Mouse (Mus musculus) cerebellum, adult 11-12 months (tissue): ENCODE data around the gene Sfmbt1.
A peak's percentile ranks its signal among the peaks of the same experiment; 100 is the strongest.
"Not testable (repeated sequence)": the region's sequence is repeated elsewhere in the genome, so short reads cannot be mapped to it uniquely, and the experiment has no call there.

Experiments used
- DNase-seq: peaks from one replicate; pipeline ENCODE4 v3.0.0; 2022

Gene Sfmbt1

DNA sequence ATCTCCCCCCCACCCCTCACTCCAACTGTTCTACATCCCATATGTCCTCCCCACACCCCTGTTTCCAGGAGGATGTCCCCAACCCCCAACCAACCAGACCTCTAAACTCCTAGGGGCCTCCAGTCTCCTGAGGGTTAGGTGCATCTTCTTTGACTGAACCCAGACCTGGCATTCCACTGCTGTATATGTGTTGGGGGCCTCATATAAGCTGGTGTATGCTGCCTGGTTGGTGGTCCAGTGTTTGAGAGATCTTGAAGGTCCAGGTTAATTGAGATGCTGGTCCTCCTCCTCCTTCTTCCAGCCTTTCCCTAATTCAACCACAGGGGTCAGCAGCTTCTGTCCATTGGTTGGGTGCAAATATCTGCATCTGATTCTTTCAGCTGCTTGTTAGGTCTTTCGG lies 4.0 kb downstream of the Sfmbt1 start:
- not testable (repeated sequence) for DNase-seq

DNA sequence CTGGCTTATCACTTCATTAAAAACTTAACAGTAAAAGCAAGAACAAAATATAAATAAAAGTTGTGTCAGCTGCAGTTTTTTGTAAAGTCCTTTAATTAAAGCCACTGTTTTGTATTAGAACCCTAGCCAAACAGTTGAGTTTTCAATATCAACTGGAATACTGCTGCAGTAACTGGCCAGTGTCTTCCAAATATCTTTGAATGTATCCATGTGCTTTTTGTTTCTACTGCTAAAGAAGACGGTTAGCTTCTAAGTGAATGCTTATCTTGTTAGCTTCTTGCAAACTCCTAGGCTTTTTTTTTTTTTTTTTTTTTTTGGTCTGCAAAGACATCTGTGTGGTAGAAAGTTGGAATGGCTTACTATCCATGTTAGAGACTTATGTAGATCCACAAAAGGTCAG lies 4.9 kb downstream of the Sfmbt1 start:
- DNase-seq = no peak

DNA sequence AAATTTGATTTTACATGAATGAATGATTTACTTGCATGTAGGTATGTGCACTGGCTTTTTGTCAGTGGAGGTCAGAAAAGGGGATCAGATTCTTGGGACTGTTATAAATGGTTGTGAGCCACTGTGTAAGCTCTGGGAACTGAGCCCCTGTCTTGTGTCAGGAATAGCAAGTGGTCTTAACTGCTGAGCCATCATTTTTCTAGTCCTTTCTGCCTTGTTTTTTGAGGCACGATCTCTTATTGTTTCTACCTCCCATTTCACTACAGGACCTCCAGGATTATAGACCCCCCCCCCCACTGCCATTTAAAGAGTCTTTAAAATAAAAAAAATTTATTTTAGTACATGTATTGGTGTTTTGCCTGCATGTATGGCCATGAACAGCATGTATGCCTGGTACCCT lies 7.2 kb downstream of the Sfmbt1 start:
- DNase-seq = no peak

DNA sequence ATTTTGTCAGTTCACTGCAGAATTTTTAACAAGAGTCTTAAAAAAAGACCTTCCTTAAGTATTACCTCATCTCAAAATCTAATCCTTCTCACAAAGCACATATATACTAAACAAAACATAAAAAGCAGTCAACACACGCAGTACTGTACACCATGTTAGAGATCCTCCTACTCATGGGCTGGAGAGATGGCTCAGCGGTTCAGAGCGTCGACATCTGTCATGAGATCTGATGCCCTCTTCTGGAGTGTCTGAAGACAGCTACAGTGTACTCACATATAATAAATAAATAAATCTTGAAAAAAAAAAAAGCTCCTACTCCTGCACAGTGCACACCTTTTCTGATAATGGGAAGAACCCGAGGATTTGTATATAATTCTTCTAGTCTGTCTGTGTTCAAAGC lies 7.8 kb downstream of the Sfmbt1 start:
- no peak for DNase-seq

DNA sequence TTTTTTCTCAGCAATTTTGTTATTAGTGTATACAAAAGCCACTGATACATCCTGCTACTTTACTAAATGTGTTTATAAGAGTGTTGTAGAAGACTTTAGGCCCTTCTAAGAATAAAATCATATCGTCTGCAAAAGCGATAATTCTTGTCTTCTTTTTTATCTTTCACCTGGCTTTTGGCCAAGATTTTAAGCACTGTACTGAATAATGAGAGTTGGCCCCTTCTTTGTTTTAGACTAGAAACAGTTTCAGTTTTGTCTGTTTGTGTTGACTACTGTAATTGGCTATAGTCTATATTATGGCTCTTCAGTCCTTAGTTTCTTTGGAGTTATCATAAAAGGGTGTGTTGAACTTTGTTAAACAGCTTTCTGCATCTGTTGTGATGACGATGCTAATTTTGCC lies 17.2 kb downstream of the Sfmbt1 start:
- DNase-seq = no peak

DNA sequence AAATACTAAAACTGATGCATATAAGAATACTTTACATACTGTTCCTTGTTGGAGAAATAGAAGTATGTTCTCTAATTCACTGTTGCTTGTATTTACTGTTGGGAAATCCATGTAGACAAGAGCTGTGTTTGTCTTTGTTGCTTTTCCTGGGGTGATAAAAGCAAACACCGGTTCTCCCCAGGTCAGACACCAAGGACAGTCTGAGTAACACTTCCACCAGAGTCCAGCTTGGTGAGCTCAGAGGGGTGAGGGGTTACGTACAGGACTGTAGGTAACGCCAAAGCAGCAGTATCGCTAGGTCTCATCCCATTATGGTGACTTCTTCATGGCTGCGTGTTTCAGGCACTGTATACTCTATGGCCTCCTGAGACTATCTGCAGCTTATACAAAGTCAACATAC lies 20.0 kb downstream of the Sfmbt1 start:
- no peak for DNase-seq

DNA sequence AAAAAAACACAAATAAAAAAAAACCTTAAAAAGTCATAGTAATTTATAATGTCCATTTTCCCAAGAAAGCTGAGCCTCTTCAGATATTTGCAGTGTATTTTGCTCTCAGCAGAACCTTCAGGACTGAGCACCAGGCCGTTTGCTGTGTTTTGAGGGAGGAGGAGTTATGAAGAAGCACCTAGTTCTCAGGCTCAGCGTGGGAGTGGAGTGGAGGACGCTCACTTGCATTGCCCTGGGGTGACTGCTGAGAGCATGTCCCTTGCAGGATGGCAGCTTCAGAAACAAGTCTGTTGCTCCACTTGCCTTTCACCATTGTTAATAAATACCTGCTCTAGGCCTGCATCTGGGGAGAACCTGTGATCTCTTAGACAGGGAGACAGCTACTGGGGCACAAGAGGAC lies 21.2 kb downstream of the Sfmbt1 start:
- no peak for DNase-seq

DNA sequence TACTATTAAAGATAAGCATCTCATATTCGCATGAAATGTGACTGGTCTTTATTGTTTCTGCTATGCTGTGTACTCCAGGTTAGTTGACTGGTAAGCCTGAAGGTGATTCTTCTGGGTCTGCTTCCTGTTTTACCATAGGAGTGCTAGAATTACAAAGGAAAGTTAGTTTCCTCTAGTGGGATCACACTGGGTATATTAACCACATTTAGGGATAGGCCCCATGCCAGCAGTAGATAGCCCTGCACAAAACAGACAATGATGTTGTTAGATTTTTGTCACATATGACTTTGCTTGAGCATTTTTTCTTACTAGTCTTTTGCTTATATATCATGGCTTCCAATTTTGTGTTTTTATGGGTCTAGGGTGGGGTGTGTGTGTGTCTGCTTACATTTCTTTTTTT lies 21.8 kb downstream of the Sfmbt1 start:
- no peak for DNase-seq

DNA sequence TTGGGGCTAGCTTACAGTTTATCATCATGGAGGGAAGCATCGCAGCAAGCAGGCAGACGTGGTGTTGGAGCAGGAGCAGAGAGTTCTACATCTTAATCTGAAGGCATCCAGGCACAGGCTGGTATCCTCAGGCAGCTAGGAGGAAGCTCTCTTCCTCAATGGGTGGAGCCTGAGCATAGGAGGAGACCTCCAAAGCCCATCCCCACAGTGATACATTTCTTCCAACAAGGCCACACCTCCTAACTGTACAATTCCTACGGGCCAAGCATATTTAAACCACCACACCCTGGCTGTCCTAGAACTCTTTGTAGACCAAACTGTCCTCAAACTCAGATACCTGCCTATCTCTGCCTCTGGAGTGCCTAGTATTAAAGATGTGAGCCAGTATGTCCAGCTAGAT lies 29.2 kb downstream of the Sfmbt1 start:
- no peak for DNase-seq

DNA sequence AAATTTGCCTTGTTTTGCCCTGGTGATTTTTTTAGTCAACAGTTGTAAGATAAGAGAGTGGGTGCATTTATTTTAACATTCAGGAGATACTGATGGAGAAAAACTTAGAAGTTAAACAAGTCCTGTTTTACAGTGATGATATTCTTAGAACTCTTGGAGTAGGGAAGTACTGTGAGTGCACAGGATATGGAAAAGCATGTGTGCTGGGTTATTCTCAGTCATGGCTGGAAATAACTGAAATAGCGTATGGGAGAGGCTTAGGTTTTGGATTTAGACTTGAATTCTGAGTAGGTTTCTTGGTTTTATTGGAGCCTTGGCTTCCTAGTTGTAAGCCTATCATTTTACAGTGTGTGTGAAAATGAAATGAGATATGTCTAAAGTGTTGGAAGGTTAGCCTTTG lies 31.5 kb downstream of the Sfmbt1 start:
- DNase-seq = no peak

DNA sequence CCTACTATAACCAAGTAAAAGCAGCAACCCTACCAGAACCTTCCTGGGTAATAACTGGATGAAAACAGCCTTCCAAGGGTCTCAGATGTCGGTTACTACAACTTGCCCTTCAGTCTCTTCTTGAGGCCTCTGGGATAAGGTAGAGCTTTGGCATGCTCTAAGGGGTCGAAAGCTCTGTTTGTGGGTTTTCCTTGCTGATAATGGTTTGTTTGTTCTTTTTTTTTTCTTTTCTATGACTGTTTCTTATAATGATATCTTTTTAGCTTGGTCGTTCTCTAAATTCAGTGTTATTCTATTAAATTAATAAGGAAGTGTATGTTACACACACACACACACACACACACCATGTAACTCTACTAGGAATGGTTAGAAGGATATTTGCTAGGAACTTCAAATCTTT lies 42.6 kb downstream of the Sfmbt1 start:
- no peak for DNase-seq

DNA sequence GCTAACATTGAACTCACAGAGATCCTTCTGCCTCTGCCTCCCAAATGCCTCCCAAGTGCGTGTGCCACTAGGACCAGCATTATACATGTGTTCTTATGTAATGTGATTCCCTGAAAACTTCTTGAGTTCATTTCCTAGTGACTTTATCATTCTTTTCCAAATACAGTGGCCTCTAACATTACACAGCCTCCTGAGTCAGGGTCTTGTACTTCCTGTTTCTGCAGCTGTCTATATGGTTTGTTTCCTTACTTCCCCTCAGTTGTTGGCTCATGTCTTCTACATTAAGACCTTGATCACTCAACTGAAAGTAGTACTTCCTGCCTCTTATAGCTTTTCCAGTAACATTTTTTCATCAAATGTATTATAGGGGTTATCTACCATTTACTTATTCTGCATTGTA lies 46.6 kb downstream of the Sfmbt1 start:
- no peak for DNase-seq

DNA sequence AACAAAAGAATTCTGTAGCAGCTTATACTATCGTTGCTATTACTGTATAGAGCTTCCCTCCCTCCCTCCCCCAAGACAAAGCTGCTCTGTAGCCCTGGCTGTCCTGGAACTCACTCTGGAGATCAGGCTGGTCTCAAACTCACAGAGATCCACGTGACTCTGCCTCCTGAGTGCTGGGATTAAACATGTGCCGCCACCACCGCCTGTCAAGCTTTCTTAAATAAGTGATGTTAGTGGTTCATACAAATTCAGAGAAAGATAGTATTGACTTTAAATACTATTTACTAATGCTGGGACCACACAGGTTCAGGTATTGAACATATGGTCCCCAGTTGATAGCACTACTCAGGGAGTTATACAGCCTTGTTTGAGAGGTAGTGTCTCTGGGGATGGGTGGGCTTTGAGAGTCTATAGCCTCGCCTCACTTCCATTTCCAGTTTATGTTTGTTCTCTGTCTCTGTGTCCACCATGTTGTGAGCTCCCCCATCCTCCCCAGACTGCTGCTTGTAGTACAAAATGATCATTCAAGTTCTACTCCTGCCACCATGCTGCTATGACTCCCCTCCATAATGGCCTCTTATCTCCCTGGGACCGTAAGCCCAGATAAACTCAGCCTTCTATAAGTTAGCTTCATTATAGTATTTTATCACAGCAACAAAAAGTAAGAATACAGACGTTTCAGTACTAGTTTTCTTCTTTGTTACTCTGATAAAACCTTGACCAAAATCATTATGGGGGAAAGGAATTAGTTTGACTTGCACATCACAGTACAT lies 47.7 kb downstream of the Sfmbt1 start:
- DNase-seq = no peak

DNA sequence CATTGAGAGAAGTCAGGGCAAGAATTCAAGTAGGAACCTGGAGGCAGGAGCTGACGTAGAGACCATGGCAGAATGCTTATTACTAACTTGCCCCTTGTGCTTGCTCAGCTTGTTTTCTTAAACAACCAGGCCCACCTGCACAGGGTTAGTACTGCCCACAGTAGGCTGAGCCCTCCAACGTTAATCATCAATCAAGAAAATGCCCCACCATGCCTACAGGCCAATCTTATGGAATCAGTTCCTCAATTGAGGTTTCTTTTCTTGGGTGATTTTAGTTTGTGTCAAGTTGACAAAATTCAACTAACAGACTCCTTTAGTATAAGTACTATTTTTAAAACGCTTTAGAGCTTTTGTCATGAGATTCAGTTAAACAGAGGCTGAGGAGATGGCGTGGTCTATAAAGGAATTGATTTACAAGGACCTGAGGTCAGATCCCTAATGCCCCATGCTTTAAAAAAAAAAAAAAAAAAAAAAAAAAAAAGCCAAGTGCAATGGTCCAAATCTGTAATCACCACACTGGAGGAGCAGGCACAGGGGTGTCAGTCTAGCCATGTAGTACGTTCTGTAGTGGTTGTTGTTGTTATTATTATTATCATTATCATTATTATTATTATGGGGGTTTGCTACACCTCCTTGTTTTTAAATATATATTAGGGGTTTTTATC lies 48.4 kb downstream of the Sfmbt1 start:
- no peak for DNase-seq

DNA sequence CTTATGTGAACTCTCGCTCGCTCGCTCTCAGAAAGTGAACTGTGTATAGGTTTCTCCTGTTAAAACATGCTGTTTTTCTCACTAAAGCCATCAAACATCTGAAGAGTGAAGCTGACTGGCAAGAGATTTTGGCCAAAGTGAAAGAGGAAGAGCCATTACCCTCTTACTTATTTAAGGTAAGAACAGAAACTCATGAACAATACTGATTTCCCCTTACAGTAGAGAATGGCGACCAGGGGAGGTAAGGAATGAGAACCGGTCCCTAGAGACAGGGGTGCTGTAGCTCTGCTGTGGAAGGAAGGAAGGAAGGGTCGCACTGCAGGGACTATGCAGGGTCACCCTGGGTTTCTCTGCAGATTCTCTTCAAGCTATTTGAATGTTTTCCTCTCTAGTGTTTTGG lies 70.0 kb downstream of the Sfmbt1 start:
- no peak for DNase-seq

DNA sequence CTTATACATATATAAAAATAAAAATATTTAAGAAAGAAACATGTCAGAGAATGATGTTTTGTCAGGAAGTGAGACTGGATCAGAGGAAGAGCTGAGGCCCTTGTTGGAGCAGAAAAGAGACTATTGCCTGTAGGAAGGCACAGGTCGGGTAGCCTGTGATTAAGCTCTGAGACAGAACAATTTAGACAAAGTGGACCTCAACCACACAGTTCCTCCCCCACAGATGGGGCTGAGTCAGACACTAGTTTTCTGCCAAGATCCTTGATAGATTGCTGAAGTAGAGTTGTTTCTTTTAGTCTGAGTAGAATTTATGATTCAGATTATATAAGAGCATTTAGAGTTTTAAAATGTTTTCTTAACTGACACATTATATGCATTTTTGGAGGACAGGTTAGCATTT lies 74.8 kb downstream of the Sfmbt1 start:
- no peak for DNase-seq

DNA sequence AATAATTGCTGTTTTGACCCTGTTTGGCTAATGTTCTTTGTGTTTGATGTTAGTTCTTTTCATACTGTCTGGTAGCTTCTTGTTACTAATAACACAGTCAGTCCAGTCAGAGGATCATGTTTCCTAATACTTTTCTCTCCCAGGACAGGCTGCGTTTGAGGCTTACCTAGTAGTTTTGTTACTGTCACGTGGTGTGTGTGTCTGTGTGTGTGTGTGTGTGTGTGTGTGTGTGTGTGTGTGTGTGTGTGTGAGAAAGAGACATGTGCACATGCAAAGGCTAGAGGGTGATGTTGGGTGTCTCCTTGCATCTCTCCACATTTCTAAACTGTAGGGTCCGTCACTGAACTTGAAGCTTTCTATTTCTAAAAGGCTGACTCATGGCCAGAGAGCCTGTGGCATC lies 78.2 kb downstream of the Sfmbt1 start:
- DNase-seq = no peak

DNA sequence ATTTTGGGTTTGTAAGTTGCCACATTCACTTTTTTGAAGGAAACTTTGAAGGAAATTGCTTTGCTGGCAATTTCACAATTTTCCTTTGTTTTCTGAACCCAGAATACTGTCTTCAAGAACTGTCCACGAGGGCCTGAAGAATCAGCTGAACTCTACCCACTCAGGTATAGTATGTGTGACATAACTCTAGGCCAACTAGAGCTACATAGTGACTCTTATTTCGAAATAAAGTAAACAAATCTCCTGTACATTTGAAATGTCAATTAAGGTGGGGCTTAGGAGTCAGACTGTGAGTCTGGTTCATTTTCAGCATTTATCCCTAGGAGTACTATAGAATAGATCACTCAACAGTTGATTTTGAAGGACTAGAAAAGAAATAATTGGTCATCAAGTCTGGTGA lies 87.1 kb downstream of the Sfmbt1 start:
- DNase-seq = no peak

DNA sequence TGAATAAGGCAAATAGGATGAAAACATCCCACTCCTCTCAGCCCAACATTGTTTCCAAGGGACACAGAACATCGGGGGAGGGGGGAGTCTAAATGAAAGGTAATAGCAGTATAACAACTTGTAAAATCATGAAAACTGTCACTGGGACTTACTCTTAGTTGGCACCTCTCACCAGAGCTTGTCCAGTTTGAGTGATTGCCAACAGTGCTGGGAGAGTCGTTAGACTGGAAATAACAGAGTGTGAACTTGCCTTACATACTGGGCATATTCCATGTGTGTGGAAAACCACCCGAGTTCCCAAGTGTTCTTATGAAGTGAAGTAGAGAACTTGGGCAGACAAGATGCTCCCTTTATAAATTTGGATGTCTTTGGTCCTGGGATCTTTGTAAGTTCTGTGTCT lies 106.5 kb downstream of the Sfmbt1 start:
- no peak for DNase-seq

DNA sequence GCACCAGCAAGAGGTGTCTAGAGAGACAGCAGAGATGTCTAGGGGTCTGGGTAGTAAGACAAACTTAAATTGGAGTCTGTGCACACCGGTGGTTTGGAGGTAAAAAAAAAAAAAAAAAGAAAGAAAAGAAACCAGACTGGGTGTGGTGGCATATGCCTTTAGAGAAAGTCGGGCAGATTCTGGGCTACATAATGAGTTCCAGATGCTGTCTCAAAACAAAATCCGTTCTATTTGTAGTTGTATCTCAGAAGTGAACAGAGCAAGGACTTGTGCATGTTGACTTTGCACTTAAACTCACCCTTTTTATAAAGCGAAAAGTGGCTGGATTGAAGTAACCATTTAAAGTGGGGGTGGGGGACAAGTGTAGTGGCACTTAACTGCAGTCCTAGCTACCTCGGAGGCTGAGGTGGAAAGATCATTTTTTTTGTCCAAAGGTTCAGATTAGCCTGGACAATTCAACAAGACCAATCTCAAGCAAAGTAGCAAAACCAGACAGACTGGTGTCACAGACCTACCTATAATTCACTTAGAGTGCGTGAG lies 109.9 kb downstream of the Sfmbt1 start:
- DNase-seq = no peak

DNA sequence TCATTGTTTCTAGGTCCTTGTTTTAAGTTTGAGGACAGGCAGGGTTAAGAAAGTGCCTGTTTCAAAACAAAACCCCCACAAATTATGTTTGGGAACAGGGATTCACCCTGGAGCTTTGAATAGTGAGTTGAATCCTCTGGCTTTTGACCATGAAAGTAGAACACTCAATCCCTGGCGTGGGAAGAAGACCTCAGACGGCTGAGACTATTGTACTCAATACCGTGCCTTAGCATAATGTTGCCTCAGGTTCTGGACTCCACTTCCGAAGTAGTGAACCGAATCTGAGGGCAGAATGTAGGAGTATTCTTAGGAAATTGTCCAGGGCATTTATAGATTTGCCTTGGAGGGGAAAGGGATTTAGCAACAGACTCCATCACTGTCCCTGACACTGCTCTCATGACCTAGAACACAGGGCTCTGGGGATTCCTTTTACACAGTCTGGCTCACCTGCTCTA lies 110.4 kb downstream of the Sfmbt1 start:
- no peak for DNase-seq

DNA sequence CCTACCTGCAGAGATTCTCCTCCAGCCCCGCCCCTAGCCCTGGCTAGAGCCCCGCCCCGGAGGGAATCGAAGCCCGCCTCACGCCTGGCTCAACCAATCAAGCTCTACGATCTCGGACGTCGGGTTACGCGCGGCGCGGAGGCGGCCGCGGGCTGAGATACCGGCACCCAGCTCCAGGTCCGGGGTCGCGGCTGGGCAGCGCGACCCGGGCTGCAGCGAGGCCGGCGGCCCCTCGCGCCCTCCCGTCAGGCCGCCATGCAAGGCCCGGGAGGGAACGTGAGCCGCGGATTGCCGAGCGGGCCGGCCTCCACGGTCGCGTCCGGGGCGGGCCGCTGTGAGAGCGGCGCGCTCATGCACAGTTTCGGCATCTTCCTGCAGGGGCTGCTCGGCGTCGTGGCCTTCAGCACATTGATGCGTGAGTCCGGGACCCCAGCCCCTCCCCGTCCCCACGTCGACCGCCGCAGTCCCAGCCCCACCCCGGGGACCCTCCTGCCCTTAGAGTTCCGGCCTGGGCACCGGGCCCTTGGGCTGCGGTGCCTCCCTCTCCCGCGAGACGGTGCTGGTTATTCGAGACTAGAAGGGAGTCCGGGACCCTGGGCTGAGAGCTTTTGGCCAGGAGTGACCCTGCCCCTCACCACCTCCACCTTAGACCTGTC lies 111.0 kb downstream of the Sfmbt1 start, which contains the start of gene Tmem110:
TSS of gene Tmem110 (plus strand) at position 115 of the 656 bp plus-strand sequence.
- DNase-seq = peak; percentile 90

DNA sequence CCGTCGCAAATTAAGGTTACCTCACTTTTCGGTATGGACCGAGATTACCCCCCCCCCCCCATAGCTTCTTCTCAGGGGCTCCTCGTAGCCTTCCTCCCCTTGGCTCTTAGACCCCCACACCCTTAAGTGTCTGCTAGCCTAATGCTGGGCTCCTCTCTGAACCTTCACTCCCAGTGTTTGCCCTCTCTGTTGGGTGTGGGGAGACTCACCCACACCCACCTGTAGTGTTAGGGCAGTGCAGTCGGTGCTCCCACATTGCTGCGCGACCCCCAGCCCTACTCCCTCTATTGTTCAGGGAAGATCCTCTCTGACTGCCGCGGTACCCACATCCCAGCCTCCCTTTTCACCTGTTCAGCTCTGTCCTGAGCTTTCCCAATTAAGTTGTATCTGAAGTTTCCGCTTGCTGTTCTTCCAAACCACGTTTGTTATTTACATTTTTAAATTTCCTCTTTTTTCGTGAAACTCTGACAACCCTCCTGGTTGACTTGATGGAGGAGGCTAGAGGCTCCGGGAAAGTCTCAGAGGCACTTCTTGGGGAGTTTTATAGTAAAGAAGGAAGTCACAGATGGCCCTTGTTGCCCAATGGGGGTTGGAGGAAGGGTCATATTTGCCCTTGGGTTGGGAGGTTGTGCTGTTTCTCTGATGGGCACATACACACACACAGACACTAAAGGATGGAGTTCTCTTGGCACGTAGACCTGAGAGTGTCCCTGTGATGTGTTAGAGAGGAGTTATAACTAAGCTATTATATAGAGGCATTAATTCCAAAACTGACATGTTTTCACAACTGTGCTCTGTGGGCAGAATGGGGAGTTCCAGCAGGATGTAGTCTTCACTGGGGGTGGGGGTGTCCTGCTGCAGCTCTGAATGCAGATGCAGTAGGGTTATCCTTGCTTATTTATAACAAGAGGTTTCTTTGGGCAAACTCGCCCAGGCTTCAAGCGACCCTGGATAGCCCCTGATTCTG lies 111.8 kb downstream of the Sfmbt1 start:
- DNase-seq = no peak
